Mouse (Mus musculus) forebrain, embryonic 12.5 days (tissue): ENCODE results near the gene Pde11a. TPM values are rescaled to one million over a fixed set of nuclear protein-coding genes. Genes with fewer than 3 reads are reported as not detected.

Source experiments
- ATAC-seq: fragments of 200-750 bp; cut with Nextera tagmentation; 2 replicates; pipeline ENCODE4 v1.8.0; 2017; ENCODE audit warnings: moderate TSS enrichment; ENCODE audit not compliant: low FRiP score
- H3K27ac ChIP-seq: fragments of 300-500 bp; sonication (generic); 2 replicates; pipeline ENCODE4 v1.5.1; 2016; ENCODE audit warnings: mild to moderate bottlenecking
- H3K27me3 ChIP-seq: fragments of 300-500 bp; sonication (generic); 2 replicates; pipeline ENCODE4 v1.6.1; 2016; ENCODE audit warnings: mild to moderate bottlenecking
- H3K36me3 ChIP-seq: fragments of 300-500 bp; sonication (generic); replicated peaks from 2 replicates; pipeline ENCODE4 v1.6.1; 2016; ENCODE audit warnings: mild to moderate bottlenecking
- H3K4me1 ChIP-seq: fragments of 300-500 bp; sonication (generic); 2 replicates; pipeline ENCODE4 v1.6.1; 2016
- H3K4me2 ChIP-seq: fragments of 300-500 bp; sonication (generic); 2 replicates; pipeline ENCODE4 v1.6.1; 2016; ENCODE audit warnings: mild to moderate bottlenecking, moderate library complexity
- H3K4me3 ChIP-seq: fragments of 300-500 bp; sonication (generic); replicated peaks from 2 replicates; pipeline ENCODE4 v1.5.1; 2016; ENCODE audit warnings: mild to moderate bottlenecking
- H3K9ac ChIP-seq: fragments of 300-500 bp; sonication (generic); 2 replicates; pipeline ENCODE4 v1.6.1; 2016; ENCODE audit warnings: mild to moderate bottlenecking
- H3K9me3 ChIP-seq: fragments of 300-500 bp; sonication (generic); 2 replicates; pipeline ENCODE4 v1.6.1; 2016
- WGBS: fragments of 180-500 bp; shearing (Covaris S2); methylation state at CpG from one replicate; pipeline ENCODE4 v1.1.7; 2016; 5-methylcytosine and 5-hydroxymethylcytosine counted together
- polyA plus RNA-seq: library from polyadenylated mRNA; unstranded; fragments of >200 nt; fragmentation: Nextera tagmentation; extraction: Ambion mirVana; gene quantifications from 2 replicates; pipeline ENCODE4 v1.2.1, GENCODE M21; 2016

Pde11a gene
- polyA plus RNA-seq, 1 experiment from 2014 or later = 0.08 TPM

- 88% methylated on average over 3 of the region's 3 CpGs for WGBS
- Histone ChIP-seq H3K4me1 (no peaks in the 10 kb centered on the region), H3K27ac (no peak overlapping the region), H3K9ac (no peak overlapping the region), H3K27me3 (no peaks in the 10 kb centered on the region), H3K4me2 (no peak overlapping the region), H3K36me3 (no peaks in the 10 kb centered on the region), H3K9me3 (no peaks in the 10 kb centered on the region), H3K4me3 (no peak overlapping the region)
- no peak for ATAC-seq
Observed at GRCm38 (mm10) chr2:76285150-76285549, 53.4 kb downstream of the Pde11a start.

DNA sequence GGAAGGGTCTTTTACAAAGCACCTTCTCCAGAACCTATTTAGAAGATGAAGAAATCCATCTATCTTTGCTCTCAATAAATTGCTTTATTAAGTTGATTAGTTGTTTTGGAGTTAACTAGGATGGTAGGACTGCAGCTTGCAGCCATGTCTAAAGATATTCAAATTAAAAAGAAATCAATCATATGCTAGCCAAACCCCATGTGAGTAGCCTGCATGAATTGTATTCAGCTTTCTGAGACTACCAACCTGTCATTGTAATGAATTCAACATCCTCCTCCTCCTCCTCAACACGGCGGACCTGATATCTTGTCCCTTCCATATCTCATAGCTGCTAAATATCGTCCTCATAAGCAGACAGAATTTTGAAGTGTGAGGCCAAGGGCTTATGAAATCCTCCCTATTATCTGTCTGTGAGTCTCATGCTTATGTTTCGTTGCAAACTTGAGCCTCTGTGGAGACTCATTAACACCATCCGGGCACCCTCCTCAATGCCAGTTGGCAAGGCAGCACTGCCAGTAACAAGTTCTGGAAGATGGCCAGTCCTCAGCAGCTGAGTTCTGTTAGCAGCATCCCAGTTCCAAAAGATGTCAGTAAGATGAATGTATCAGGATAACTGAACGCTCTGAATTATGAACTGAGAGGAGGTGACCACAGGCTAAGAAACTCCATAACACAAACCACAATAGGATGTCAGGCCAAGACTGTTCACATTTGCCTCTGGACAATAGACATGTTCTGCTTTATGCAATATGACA, 55.0 kb downstream of the Pde11a start:
- H3K27me3 ChIP-seq = no peaks in the 10 kb centered on the region
- H3K9ac ChIP-seq = no peak overlapping the region
- H3K4me3 ChIP-seq = no peak overlapping the region
- no peaks in the 10 kb centered on the region for H3K4me1 ChIP-seq
- no peak for ATAC-seq
- no peaks in the 10 kb centered on the region for H3K36me3 ChIP-seq
- H3K4me2 ChIP-seq = no peak overlapping the region
- H3K9me3 ChIP-seq = no peaks in the 10 kb centered on the region
- 88% methylated on average over 6 of the region's 6 CpGs for WGBS
- H3K27ac ChIP-seq = no peak overlapping the region

- Histone ChIP-seq H3K4me2 (no peak overlapping the region), H3K9ac (no peak overlapping the region), H3K4me3 (no peak overlapping the region), H3K27ac (no peak overlapping the region), H3K4me1 (no peaks in the 10 kb centered on the region), H3K9me3 (no peaks in the 10 kb centered on the region), H3K27me3 (no peaks in the 10 kb centered on the region), H3K36me3 (no peaks in the 10 kb centered on the region)
- ATAC-seq = no peak
- 86% methylated on average over 1 of the region's 1 CpGs for WGBS
Observed at GRCm38 (mm10) chr2:76269494-76269893, 69.1 kb downstream of the Pde11a start.

DNA sequence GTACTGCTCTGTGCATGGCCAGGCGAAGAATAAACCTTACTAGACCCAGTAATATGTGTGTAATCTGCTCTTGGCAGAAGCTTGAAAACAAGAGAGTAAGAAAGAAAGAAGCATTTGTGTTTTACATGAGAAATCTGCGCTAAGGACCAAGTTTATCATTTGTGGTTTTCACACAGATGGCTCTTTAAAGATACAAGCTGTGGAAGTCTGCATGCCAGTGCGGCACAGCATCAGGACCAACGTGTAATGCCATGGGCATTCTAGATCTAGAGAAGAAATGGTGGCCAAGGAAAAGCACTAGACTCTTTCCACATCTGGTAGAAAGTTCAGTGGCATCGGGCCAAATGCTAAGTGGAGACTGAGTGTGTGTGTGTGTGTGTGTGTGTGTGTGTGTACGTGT, 71.2 kb downstream of the Pde11a start:
- no peak overlapping the region for H3K4me3 ChIP-seq
- H3K9ac ChIP-seq = no peak overlapping the region
- WGBS = 92% methylated on average over 6 of the region's 6 CpGs
- H3K4me1 ChIP-seq = no peaks in the 10 kb centered on the region
- no peaks in the 10 kb centered on the region for H3K27me3 ChIP-seq
- H3K4me2 ChIP-seq = no peak overlapping the region
- no peaks in the 10 kb centered on the region for H3K9me3 ChIP-seq
- no peak for ATAC-seq
- H3K27ac ChIP-seq = no peak overlapping the region
- H3K36me3 ChIP-seq = no peaks in the 10 kb centered on the region

DNA sequence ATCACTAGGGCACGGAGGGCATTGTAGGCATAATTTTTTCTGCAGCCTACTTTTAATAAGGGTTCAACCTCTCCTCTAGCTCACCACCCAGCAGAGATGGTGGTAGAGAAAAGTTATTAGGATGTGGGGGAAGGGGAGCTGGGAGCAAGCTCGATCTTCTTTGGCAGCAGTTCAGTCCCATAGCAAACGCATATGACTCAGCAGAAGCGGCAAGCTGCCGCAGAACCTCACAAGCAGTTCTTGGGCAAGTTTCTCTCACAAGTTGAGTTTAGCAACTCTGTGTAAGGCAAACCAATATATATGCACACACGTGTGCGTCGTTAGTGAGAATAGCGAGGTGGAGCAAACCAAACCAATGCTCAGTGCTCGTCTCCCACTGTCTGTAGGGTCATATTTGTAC, 72.0 kb downstream of the Pde11a start:
- WGBS = 90% methylated on average over 10 of the region's 10 CpGs
- Histone ChIP-seq H3K27me3 (no peaks in the 10 kb centered on the region), H3K36me3 (no peaks in the 10 kb centered on the region), H3K9me3 (no peaks in the 10 kb centered on the region), H3K9ac (no peak overlapping the region), H3K4me1 (no peaks in the 10 kb centered on the region), H3K27ac (no peak overlapping the region), H3K4me2 (no peak overlapping the region), H3K4me3 (no peak overlapping the region)
- ATAC-seq = no peak

DNA sequence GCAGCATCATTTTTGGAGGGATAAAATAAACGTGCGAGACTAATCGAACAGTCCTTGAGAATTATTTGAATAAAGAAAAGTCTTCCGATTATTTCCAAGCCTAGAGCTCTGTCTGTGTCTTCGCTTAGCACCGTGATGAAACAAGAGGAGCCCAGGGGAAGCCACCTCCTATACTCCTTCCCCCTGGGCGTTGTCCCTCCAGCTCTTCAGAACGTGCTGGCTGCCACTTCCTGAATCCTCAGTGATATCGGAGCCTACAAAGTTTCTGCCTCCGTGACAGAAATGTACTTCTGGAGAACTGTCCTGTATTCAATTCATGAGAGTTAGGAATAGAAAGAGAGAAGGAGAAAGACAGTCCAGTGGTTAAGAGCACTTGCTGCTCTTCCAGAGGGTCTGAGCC, 74.3 kb downstream of the Pde11a start:
- no peak for ATAC-seq
- H3K4me3 ChIP-seq = no peak overlapping the region
- H3K9me3 ChIP-seq = no peaks in the 10 kb centered on the region
- no peaks in the 10 kb centered on the region for H3K36me3 ChIP-seq
- no peaks in the 10 kb centered on the region for H3K4me1 ChIP-seq
- WGBS = 81% methylated on average over 10 of the region's 10 CpGs
- no peak overlapping the region for H3K9ac ChIP-seq
- H3K27ac ChIP-seq = no peak overlapping the region
- H3K27me3 ChIP-seq = no peaks in the 10 kb centered on the region
- no peak overlapping the region for H3K4me2 ChIP-seq

GRCm38 (mm10) chr2:76262661-76263060, 75.9 kb downstream of the Pde11a start:
- H3K36me3 ChIP-seq = no peaks in the 10 kb centered on the region
- H3K27ac ChIP-seq = no peak overlapping the region
- H3K4me3 ChIP-seq = no peak overlapping the region
- no peak overlapping the region for H3K9ac ChIP-seq
- no peaks in the 10 kb centered on the region for H3K4me1 ChIP-seq
- no peak overlapping the region for H3K4me2 ChIP-seq
- H3K27me3 ChIP-seq = no peaks in the 10 kb centered on the region
- no peak for ATAC-seq
- no peaks in the 10 kb centered on the region for H3K9me3 ChIP-seq
- 90% methylated on average over 10 of the region's 10 CpGs for WGBS

- H3K27ac ChIP-seq = no peak overlapping the region
- no peak overlapping the region for H3K4me2 ChIP-seq
- no peaks in the 10 kb centered on the region for H3K27me3 ChIP-seq
- no peak for ATAC-seq
- no peaks in the 10 kb centered on the region for H3K36me3 ChIP-seq
- 46% methylated on average over 6 of the region's 6 CpGs for WGBS
- H3K9ac ChIP-seq = no peak overlapping the region
- no peaks in the 10 kb centered on the region for H3K9me3 ChIP-seq
- H3K4me3 ChIP-seq = no peak overlapping the region
- no peaks in the 10 kb centered on the region for H3K4me1 ChIP-seq
Observed at GRCm38 (mm10) chr2:76254833-76255232, 83.7 kb downstream of the Pde11a start.

- no peaks in the 10 kb centered on the region for H3K36me3 ChIP-seq
- no peaks in the 10 kb centered on the region for H3K9me3 ChIP-seq
- no peak overlapping the region for H3K27ac ChIP-seq
- 91% methylated on average over 10 of the region's 10 CpGs for WGBS
- H3K27me3 ChIP-seq = no peaks in the 10 kb centered on the region
- no peak overlapping the region for H3K9ac ChIP-seq
- no peak overlapping the region for H3K4me2 ChIP-seq
- no peak for ATAC-seq
- H3K4me3 ChIP-seq = no peak overlapping the region
- H3K4me1 ChIP-seq = no peaks in the 10 kb centered on the region
Observed at GRCm38 (mm10) chr2:76251379-76251778, 87.2 kb downstream of the Pde11a start.

DNA sequence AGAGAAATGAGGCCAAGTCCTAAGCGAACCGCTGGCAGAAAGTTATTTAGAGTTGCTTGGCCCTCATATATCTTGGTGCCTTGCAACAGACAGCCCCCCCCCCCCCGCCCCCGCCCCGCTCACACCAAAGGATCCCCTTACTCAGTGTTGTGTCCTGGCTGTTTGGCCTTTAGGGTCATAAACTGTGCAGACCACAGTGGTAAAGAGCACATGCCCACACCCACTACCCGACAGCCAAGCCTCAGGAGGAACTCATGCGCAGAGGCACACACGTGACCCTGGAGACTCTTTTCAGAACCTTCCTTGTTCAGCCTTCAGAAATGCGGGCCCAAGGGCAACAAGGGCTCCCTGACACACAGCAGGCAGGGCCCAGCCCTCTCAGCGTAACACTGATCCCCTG, 90.3 kb downstream of the Pde11a start:
- no peaks in the 10 kb centered on the region for H3K27me3 ChIP-seq
- no peak overlapping the region for H3K4me2 ChIP-seq
- H3K4me3 ChIP-seq = no peak overlapping the region
- ATAC-seq = no peak
- H3K9me3 ChIP-seq = no peaks in the 10 kb centered on the region
- H3K27ac ChIP-seq = no peak overlapping the region
- H3K9ac ChIP-seq = no peak overlapping the region
- WGBS = 80% methylated on average over 10 of the region's 10 CpGs
- no peaks in the 10 kb centered on the region for H3K36me3 ChIP-seq
- H3K4me1 ChIP-seq = no peaks in the 10 kb centered on the region

- no peak for ATAC-seq
- H3K27me3 ChIP-seq = no peaks in the 10 kb centered on the region
- WGBS = 68% methylated on average over 2 of the region's 2 CpGs
- no peak overlapping the region for H3K9ac ChIP-seq
- no peak overlapping the region for H3K27ac ChIP-seq
- H3K4me2 ChIP-seq = no peak overlapping the region
- H3K9me3 ChIP-seq = no peaks in the 10 kb centered on the region
- no peaks in the 10 kb centered on the region for H3K4me1 ChIP-seq
- no peaks in the 10 kb centered on the region for H3K36me3 ChIP-seq
- no peak overlapping the region for H3K4me3 ChIP-seq
Observed at GRCm38 (mm10) chr2:76239175-76239574, 99.4 kb downstream of the Pde11a start.

DNA sequence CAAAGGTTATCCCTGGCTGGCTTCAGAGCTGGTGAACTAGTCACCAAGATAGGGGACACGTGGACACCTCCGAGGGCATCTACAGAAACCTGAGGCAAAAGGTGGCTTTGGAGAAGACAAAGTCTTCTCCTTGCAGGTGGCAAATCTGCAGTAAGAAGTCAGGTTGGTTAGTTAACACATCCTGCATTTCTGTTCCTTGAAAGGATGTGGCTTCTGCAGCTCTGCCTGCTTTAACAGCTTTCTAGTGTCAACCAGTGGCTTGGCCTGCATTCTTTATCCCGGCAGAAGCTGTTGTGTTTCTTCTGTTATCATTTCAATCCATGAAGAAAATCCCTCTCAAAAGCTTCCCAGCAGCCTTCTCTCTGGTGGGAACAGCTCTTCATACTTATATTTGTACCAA, 100.1 kb downstream of the Pde11a start:
- no peak for ATAC-seq
- no peaks in the 10 kb centered on the region for H3K4me1 ChIP-seq
- 97% methylated on average over 3 of the region's 3 CpGs for WGBS

GRCm38 (mm10) chr2:76237638-76238420, 100.7 kb downstream of the Pde11a start:
- Histone ChIP-seq H3K36me3 (no peaks in the 10 kb centered on the region), H3K27me3 (no peaks in the 10 kb centered on the region), H3K27ac (no peak overlapping the region), H3K9me3 (no peaks in the 10 kb centered on the region), H3K9ac (no peak overlapping the region), H3K4me3 (no peak overlapping the region), H3K4me1 (no peaks in the 10 kb centered on the region), H3K4me2 (no peak overlapping the region)
- 93% methylated on average over 10 of the region's 10 CpGs for WGBS
- ATAC-seq = no peak

More for the DNA sequence above, 100.1 kb downstream of the Pde11a start:
- Histone ChIP-seq H3K27ac (no peak overlapping the region), H3K36me3 (no peaks in the 10 kb centered on the region), H3K27me3 (no peaks in the 10 kb centered on the region), H3K4me2 (no peak overlapping the region), H3K9ac (no peak overlapping the region), H3K9me3 (no peaks in the 10 kb centered on the region), H3K4me3 (no peak overlapping the region)
